Mouse (Mus musculus): ENCODE results near the gene Hmga2.

Hmga2 gene

GRCm38 (mm10) chr10:120475601-120476515, at the start of gene Hmga2:
Gene Hmga2 (minus strand): TSS chr10:120476469.
- DNase-seq: peak; percentile 35

- DNase-seq: no peak
Measured at GRCm38 (mm10) chr10:120522959-120523358, 46.7 kb upstream of the Hmga2 start.

- no peak for DNase-seq
Measured at GRCm38 (mm10) chr10:120521912-120522575, 45.8 kb upstream of the Hmga2 start.

GRCm38 (mm10) chr10:120516311-120516710, 40.0 kb upstream of the Hmga2 start:
- DNase-seq: no peak

GRCm38 (mm10) chr10:120513721-120514120, 37.5 kb upstream of the Hmga2 start:
- no peak for DNase-seq

- no peak for DNase-seq
Measured at GRCm38 (mm10) chr10:120512946-120513345, 36.7 kb upstream of the Hmga2 start.

- DNase-seq: no peak
Measured at GRCm38 (mm10) chr10:120512121-120512520, 35.9 kb upstream of the Hmga2 start.

- no peak for DNase-seq
Measured at GRCm38 (mm10) chr10:120503959-120504358, 27.7 kb upstream of the Hmga2 start.

- no peak for DNase-seq
Measured at GRCm38 (mm10) chr10:120500794-120501193, 24.5 kb upstream of the Hmga2 start.

- no peak for DNase-seq
Measured at GRCm38 (mm10) chr10:120498086-120498485, 21.8 kb upstream of the Hmga2 start.

GRCm38 (mm10) chr10:120494653-120495052, 18.4 kb upstream of the Hmga2 start:
- DNase-seq: no peak

- no peak for DNase-seq
Measured at GRCm38 (mm10) chr10:120491477-120491876, 15.2 kb upstream of the Hmga2 start.

- no peak for DNase-seq
Measured at GRCm38 (mm10) chr10:120489611-120490010, 13.3 kb upstream of the Hmga2 start.

- DNase-seq: no peak
Measured at GRCm38 (mm10) chr10:120488526-120488925, 12.3 kb upstream of the Hmga2 start.

- no peak for DNase-seq
Measured at GRCm38 (mm10) chr10:120487881-120488280, 11.6 kb upstream of the Hmga2 start.

GRCm38 (mm10) chr10:120485461-120485860, 9.2 kb upstream of the Hmga2 start:
- no peak for DNase-seq

GRCm38 (mm10) chr10:120484144-120484543, 7.9 kb upstream of the Hmga2 start:
- DNase-seq: no peak

- no peak for DNase-seq
Measured at GRCm38 (mm10) chr10:120478164-120478563, 1.9 kb upstream of the Hmga2 start.

GRCm38 (mm10) chr10:120477501-120477900, 1.2 kb upstream of the Hmga2 start:
- no peak for DNase-seq

- peak; percentile 34 for DNase-seq
Measured at GRCm38 (mm10) chr10:120476516-120477336, 457 bp upstream of the Hmga2 start.

GRCm38 (mm10) chr10:120475041-120475541, 1.2 kb downstream of the Hmga2 start:
- no peak for DNase-seq

GRCm38 (mm10) chr10:120474301-120474700, 2.0 kb downstream of the Hmga2 start:
- no peak for DNase-seq

- DNase-seq: no peak
Measured at GRCm38 (mm10) chr10:120473218-120473617, 3.1 kb downstream of the Hmga2 start.
